Mouse (Mus musculus) right cerebral cortex, postnatal 4 days (tissue): ENCODE results near the gene Adam12.

Experiments used
- DNase-seq: peaks from one replicate; pipeline ENCODE4 v3.0.0-alpha.2; 2022

The Adam12 gene

DNA sequence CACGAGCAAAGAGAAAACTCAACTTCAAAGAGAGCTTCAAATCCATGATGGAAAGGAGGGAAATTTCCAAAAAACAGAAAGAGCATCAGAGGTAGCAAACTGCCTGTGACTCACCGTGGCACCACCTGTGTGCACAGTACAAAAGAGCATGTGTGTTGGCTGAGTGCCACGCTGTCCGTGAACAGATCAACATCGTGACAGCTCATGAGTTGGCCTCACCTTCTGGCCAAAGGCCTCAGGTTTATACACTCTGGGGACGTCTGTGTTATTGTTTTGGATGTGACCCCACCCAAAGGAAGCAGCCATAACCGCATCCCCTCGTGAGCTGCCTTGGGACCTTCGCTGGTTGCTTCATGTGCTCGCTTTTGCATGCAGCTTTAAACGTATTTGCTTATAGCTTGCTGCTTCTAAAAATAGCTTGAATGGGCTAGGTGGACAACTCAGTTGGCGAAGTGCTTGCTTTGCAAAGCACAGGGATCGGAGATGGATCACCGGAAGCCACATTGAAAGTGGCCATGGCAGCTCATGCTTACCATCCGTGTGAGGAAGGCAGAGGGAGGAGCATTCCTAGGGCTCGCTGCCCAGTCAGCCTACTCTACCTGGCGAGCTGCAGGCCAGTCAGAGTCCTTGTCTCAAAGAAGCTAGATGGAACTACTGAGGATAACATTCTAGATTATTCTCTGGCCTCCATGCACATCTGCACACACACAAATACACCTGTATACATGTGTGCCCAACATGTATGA is 151.8 kb downstream of the Adam12 start:
- DNase-seq: no peak

DNA sequence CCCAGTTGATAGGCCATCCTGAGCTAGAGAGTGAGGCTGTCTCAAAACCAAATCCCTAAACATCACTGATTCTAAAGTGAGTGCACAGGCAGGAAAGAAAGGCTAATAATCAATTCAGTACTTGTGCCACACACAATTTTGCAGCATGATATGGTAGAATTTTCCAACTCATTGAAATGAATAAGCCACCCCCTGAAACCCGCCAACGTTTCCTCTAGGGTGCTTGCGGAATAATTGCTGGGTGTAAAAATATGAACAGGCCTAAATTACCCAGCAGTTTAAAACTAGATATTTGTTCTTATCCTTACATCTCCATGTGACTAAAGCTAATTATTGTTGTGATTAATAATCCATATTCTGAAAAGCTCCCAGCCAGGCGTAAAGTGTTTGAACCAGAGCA is 154.3 kb downstream of the Adam12 start:
- no peak for DNase-seq

DNA sequence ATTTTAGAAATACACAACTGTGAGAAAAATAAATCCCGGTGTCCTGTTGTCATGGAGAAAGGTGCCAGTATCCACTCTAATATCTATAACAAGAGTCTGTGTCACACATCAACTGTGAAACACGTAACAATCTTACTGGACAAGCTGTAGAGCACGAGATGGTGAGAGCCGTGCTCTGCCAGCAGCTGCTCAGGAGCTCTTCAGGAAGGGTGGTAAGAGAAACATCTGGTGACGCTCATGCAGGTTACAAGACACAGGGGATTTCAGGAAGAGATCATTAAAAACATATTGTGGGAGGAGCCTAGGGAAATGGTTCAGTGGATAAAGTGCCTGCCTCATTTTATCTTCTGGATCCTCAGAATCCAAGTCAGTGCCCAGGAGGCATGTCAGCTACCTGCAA is 158.9 kb downstream of the Adam12 start:
- no peak for DNase-seq

DNA sequence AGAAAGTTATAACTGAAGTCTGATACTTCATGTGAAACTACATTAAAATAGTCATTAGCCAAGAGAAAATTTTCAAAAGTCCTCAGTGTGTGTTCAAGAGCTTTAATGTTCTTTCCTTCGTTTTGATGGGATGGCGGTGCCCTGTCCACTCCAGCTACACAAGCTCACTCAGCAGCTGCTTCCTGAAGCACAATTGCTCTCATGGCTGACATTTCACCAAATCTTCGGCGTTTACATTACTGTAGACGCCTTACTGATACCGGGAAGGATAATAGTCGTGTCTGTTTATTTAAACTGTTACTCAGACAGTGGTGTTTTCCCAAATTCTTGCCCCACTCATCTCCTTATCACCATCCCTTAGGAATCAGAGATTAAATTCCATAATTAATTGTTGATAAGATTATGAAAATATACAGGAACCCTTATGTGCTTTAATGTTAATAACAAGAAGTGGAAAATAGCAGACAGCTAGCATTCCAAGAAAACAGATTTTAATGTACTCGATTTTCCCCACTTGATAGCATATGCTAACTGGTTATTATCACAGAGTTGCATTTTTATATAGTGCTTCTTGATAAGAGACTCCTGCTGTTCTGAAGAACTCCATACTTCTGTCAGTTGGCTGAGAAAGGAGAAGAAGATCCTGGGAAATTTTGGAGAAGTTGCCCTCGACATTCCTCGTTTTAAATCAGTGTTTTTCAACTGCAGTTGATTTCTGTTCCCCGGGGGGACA is 160.6 kb downstream of the Adam12 start:
- no peak for DNase-seq

DNA sequence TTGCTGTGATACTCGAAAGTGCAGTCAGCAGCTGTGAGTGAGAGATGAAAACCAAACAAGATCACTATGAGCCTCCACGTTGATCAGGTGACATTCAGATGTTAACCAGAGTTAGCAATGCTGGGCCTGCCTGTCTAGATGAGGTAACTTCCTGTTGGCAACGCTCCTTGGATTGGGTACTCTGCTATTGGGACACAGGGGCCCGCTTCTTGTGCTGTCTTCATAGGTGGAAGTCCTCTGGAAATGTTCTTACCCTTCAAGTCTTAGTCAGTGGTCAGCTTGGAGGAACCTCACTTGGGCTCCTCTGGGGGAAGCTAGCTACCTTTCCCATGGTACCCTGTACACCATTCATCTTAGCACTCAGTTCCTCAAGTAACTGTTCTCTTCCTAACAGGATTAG is 169.3 kb downstream of the Adam12 start:
- DNase-seq: no peak

DNA sequence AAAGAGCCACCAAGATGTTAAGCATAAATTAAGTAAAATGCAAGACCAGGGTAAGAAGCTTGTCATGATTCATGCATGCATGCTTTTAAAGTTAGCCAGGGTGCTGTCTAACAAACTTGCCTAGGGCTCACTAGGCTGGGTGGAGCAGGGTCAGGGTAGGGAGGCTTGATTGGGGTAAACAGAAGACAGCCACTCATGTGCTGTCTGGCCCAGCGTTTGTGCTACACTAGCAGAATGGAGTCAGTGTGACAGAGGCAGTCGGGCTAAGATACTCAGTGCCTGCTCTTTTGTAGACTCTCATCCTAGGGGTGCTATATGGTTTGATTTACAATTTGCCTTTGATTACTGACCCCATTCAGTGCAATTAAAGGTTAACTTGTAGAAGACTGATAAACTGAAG is 179.5 kb downstream of the Adam12 start:
- DNase-seq: no peak

DNA sequence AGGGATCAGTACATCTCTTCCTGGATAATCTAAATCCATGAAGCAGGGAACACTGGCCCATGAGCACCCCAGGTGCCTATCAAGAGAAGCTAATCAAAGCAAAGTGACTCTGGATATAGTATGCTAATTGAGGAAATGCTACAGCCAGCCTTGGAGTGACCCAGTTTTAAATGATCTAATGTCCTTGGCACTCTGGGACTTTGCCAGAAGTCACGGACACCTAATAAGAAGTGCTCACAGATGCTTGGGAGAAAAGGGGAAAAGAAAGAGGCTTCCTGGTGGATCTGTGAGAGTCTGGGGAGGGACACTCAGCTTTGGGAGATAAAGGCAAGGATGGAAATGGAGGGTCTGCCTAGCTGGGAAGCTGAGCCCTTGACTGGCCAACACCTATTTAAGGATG is 181.6 kb downstream of the Adam12 start:
- DNase-seq: no peak

DNA sequence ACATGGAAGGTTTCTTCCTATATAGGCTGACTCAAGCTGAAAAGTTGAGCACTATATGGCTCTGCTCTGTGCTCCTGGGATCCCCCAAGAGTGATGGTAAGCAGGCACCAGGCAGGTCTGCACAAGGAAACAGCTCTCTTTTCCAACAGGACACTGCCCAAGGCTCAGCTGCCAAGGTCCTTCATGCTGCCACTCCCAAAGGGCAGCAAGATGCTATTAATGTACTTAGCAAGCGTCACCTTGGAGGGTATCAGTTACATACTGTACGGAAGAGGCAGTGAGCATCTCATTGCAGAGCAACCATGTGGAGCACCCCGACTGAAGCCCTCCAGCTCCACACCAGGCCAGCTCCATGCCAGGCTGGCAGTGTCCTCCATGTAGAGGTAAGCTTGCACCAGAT is 185.6 kb downstream of the Adam12 start:
- no peak for DNase-seq

DNA sequence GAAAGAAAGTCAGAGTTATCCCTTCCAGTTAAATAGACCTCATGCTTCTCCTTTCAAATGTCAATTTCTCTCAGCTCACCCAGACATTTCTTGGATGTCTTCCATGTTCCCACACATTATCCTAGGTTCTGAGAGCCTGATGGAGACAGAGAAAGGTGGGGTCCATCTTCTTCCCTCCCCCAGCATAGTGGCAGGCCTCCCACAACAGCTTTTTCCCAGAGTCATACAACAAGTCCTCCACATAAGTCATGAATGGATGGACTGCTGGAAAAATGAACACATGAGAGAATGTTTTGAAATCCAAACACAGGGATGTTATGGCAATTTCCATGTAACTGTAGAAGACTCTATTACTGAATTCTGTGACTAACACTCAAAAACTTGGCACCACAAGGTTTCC is 188.4 kb downstream of the Adam12 start:
- no peak for DNase-seq

DNA sequence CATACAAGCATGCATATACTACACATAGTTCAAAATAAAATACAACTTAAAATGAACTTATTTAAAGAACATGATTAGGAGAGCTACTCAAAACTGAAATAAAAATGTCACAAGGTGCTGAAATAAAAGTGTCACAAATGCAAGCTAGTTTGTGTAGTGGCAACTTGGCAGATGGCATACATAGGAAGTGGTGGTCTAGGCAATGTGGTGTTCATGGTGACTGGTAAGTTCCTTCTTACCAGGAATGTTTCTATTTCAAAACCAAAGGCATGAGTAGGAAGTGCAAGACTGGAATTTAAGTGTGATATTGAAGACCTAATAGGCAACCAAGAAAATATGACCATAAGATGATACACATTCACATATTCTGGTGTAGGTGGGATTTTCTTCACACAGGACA is 189.3 kb downstream of the Adam12 start:
- no peak for DNase-seq

DNA sequence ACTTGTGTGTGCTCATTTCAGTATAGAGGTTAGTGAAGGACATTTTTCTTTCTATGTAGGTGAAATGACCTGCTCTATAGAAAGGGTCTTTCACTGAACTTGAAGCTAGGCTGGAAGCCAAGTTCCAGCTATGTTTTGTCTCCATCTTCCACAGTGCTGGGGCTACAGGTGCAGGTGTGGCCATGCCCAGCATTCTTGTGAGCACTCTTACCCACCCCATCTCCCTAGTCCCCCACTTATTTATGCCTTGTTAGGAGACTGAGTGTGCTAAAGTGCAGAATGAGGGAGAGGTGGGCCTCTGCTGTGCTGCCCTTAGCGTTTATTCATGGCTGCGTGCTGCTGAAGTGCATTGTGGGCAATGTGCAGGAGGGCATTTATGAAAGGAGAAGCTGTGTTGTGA is 198.0 kb downstream of the Adam12 start:
- DNase-seq: no peak

DNA sequence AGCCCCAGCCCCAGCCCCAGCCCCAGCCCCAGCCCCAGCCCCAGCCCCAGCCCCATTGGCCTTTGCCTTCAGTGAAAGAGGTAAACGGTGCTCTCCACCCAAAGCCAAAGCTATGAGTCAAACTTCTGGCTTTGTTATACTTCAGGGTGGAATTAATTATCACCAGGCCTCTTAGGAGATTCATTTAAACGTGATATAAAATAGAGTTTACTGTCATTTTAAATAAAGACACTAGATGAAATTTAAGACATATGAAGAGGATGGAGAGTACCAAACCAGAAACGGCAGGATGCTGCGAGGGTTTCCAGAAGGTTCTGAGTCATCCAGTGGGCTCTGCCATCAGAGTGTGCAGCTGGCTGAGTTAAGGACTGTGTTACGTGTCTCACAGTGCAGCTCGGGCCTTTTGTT is 199.0 kb downstream of the Adam12 start:
- DNase-seq: no peak

DNA sequence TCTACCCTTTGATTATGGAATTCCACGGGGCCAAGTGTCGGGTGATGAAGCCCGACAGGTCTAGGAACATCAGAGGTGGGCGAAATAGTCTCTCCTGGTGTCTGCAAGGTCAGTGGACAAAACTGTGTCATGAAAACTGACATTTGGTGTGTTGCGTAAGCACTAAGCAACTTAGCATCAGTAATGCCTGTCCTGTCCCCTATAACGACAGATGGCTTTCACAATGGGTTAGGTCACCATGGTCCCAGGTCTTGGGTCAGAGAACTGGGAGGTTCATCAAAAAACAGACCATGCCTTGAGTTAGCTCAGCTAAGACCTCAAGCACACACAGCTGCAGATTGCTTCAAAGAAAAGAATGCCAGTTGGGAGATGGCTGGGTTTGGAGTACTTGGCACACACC is 200.2 kb downstream of the Adam12 start:
- DNase-seq: no peak

DNA sequence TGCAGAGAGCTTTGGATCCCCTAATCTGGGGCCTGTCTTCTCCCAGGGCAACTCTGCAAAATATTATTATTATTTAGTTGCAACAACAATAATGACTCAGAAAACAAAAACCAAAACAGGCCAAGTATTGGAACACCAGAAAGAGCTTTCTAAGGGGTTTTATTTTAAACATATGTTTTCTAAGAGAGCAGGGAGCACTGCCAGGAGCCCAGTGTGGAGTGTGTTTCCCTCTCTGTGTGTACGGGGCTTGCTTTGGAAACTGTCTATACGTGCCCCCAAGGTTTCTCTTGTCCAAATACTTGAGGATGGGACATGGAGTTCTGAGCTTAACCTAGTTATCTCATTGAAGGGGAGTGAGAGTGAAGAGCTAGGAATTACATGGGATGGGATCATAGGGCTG is 200.7 kb downstream of the Adam12 start:
- DNase-seq: no peak

DNA sequence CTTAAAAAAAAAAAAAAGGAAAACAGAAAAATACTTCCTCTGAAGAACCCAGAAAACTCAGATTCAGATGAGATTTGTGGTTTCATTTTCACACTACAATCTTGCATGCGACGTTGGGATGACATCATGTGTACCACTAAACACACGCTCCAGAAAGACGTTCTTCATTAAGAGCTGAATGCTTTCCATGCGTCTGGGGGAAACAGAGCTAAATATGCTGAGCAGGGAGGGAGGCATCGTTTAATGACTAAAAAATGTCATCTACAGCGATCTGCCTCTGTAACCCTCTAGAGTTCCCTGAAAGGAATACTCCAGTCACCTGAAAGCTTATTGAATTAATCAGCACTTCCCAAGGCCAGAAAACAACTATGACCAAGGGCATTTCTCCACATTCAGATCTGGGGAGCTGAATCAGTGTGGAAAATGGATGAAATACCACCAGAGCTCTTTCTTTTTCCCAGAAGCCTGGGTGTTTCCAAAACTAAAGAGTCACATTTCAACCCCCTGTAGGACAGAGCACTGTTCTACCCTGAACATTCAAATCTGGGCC is 203.6 kb downstream of the Adam12 start:
- no peak for DNase-seq

DNA sequence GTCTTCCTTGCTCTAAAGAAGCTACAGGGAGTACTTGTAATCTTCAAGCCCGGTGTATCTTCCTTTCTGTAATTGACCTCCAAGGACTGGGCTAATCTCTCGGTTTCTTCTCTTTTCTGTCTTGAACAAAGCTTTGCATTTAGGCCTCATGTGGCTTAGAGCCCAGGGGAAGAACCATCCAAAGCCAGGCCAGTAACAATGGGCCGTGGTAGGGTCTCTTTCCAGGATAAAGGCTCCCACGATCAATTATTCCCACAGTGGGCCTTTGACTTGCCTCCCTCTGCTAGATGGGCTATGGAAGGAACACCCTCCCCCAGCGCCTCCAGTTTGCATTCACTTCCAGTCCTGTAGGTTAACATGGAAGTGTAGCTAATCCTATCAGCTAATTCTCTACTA is 204.9 kb downstream of the Adam12 start:
- no peak for DNase-seq

DNA sequence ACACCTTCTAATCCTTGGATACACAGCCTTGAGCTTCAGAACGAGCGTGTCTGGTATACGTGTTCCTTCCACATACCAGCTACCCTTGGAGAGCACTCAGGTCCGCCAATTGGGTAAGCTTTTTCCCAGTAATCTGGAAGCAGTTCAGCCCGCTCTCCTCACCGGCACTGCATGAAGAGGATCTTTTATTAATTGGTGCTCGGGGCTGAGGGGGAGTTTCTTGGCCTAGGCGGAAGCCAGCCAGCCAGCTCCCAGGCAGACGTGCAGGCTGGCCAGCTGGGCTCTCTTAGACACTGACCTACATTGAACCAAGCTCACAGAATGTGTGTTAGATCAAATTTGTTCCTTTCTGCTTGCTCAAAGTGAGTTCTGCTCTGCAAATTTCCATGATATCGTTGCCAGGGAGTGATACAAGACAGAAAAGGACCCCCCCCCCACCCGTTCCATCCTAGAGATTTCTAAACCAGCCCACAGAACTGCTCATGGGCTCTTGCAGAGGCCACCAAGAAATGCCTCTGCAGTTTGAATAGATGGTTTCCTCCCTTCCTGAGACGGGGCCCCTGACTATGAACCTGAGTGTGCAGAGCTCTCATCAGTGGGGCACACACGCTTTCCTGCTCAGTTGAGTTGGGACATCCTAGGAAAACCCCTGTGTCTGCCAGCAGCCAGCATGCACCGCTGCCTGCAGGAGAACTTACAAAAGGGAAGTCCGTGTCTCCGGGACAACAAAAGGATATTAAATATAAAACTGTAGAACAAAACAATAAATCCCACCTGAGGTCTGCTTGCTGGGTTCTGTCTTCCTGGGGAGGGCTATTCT is 205.5 kb downstream of the Adam12 start:
- DNase-seq: peak; percentile 42

DNA sequence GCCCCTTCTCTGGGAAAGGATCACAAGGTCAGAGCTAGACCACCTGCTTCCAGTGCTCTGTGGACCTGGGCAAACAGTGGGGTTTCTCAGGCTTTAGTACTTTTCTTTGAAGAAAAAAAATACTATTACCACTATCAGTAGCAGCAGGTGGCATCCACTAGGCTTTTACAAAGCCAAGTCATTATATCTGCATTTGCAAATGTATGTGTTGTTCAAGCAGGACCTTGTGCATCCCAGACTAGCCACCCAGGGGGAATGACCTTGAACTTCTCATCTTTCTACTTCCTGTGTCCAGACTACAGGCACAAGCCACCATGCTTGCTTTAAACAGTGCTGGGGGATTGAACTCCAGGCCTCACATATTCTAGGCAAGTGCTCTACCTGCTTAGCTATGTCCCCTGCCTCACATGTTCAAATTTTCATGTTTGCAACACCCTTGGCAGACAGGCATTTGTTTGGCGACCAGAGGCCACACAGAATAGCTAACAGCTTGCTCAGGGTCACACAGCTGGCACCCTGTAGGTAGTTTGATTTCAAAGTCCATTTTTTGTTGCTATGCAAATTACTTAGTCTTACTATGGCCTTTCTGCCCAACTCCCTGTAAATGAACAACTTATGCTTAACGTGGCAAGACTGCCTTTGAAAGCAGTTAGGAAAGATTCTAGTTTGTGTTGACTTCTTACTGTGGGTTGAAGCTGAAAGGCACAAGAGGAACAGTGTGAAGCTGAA is 209.6 kb downstream of the Adam12 start:
- DNase-seq: no peak

DNA sequence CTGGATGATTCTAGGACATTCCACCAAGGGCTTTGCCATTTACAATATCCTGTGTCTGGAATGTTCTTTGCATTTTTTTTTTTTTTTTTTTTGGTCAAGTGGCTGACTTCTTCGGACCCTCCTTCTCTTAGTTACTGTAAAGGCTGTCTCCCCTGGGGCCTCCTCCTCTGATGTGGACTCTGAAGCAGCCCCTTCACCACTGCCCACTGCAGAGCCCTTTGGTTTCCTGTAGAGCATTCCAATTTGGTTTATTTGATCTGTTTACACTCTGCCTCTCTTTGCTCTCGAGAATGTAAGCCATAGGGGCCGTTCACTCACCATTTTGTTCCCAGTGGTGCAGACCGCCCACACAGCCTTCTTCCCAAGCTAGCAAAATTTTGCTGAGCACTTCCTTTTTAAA is 216.7 kb downstream of the Adam12 start:
- no peak for DNase-seq

DNA sequence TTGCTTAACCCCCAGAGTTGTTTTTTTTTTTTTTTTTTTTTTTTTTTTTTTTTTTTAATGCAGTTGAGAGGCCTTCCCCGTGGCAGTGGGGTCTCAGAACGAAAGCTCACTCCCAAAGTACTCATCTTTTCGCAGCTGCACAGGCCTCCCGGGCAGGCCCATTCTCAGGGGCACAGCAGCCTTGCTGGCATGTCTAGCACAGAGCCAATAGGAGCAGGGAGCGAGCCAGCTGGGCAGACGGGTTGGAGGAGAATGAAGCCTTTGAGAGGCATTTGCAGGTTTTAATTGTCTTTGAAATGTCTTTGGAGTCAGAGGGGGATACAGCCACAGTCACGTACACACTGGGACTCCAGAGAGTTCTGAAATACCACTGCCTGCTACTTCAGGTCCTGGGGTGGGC is 217.2 kb downstream of the Adam12 start:
- no peak for DNase-seq

DNA sequence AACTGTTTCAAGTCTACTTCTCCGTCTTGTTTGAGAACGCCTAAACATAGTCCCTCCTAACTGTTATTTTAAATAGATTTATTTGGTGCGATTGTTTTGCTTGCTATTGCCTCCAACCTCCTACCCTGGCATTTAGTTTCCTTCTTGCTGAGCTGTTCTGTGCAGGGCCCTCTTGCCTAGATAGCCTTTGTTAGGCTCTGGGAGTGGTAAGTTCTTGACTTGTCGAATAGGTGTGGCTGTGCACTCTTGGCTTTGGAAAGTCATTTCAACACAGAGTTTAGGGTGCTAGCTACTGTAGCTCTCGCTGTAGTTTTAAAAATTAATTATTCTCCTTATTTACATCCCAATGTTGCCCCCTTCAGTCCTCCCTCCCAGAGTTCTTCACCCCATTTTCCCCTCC is 222.8 kb downstream of the Adam12 start:
- DNase-seq: no peak

DNA sequence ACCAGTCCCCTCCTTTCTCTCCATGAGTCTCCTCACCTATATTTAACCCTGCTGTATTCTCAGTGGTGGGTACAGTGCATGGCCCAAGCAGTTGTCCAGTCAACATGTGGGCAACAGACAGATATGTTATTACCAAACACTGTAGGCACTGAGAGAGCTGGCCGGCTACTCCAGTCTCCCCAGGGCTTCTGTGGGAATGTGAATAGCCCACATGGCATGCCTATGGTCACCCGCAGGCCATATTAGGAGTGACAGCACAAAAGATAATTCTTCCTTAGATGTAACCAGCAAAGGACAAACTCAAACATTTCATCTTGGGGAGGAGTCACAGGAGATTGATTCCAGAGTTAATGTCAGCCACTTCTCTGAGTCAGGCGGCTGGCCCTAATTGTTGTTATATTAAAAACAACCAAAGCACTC is 224.0 kb downstream of the Adam12 start:
- no peak for DNase-seq

DNA sequence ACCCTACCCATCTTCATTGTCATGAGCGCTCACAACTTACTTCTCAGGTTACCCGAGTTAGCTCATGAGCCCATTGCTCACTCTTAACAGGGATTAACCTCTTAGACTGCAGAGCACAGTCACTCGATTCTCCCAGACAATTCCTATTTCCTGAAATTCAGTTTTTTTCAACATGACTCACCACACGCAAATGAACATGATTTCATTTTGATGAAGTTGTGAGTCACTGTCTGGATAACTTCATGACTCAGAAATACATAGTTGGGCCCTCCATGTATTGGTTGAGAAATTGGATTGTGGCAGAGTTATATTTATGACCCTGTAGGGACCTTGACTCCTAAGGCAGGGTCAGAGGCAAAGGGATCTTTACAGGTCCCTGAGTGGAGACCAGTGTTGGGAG is 230.4 kb downstream of the Adam12 start:
- no peak for DNase-seq
